1 mouse cellular context compared by ENCODE assay signal in the genomic region with DNA sequence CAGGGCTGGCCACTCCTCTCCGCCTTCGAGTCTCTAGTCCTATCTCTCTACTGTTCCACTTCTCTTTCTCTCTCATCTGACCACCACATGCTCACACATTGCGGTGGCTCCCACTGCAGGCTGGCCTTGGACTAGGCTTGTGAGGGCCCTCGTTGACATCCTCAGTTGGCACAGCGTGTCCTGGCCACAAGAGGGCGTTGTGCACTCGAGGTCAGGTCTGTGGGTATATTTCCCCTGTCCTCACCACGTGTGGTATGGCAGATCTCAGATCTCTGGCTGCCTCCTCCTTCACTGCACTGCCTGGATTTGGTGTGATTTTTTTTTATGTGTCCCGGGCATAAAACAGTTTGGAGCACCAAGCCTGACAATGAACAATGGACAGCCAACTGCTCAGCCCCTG.
TF ChIP-seq lines count a peak whose summit lies in the region.

No protein-coding gene starts in this region.

TF ChIP-seq in CH12.LX, 34 proteins besides CTCF, POLR2A, EP300 and RAD21 (continued from another document):
- TF ChIP-seq SIN3A (IDR thresholded peaks at IDR 0.05; ENCODE audit: low read length) (0 out of 2 replicates have a peak, but pooled peaks have one; percentile 34), BHLHE40 (IDR thresholded peaks at IDR 0.05; ENCODE audit: low read depth, low read length) (no peak), USF2 (conservative IDR thresholded peaks at IDR 0.05; ENCODE audit: low read depth, low read length) (no peak), RCOR1 (conservative IDR thresholded peaks at IDR 0.05; ENCODE audit: low read depth, low read length) (no peak), JUND (conservative IDR thresholded peaks at IDR 0.05; ENCODE audit: low read depth, low read length) (no peak), PAX5 (IDR thresholded peaks at IDR 0.05; ENCODE audit: low read length) (no peak), MYC (IDR thresholded peaks at IDR 0.05; ENCODE audit: low read depth, low read length) (peak; percentile 91), ZNF384 (IDR thresholded peaks at IDR 0.05; ENCODE audit: low read depth, low read length) (no peak), E2F4 (IDR thresholded peaks at IDR 0.05; ENCODE audit: insufficient replicate concordance, low read depth, low read length) (no peak)
